Mouse (Mus musculus) forebrain, embryonic 11.5 days (tissue): ENCODE data around the gene Ankrd49. TPM values are rescaled to one million over a fixed set of nuclear protein-coding genes. Genes with fewer than 3 reads are reported as not detected.

ENCODE experiments used
- polyA plus RNA-seq: library from polyadenylated mRNA; unstranded; fragments of >200 nt; fragmentation: Nextera tagmentation; extraction: Ambion mirVana; gene quantifications from 2 replicates; pipeline ENCODE4 v1.2.1, GENCODE M21; 2014

Ankrd49 gene
- polyA plus RNA-seq, 1 experiment from 2014 or later = 61.6 TPM

Other genes starting within 250 kb of the Ankrd49 start
- 19.1 and 19.4 TPM in 2 replicates for gene Amotl1, start 139.8 kb downstream of the Ankrd49 start, polyA plus RNA-seq
- not detected in 2 replicates for gene Piwil4, start 44.1 kb downstream of the Ankrd49 start, polyA plus RNA-seq
- 1.5 and 1.9 TPM in 2 replicates for gene Fut4, start 32.5 kb downstream of the Ankrd49 start, polyA plus RNA-seq
- not detected in 2 replicates for gene 1700012B09Rik, start 13.8 kb downstream of the Ankrd49 start, polyA plus RNA-seq
- 32.8 and 40.5 TPM in 2 replicates for gene Mre11a, start 202 bp downstream of the Ankrd49 start, polyA plus RNA-seq
- gene Gpr83, start 75.4 kb upstream of the Ankrd49 start, polyA plus RNA-seq = 0.20 and 0.47 TPM in 2 replicates
- gene Izumo1r, start 119.1 kb upstream of the Ankrd49 start, polyA plus RNA-seq = not detected in 2 replicates